Mouse (Mus musculus) thymus, postnatal 14 days (tissue): ENCODE data around the gene Ergic1.
A peak's percentile ranks its signal among the peaks of the same experiment; 100 is the strongest.

ENCODE experiments used
- DNase-seq: peaks from one replicate; pipeline ENCODE4 v3.0.0; 2021

Ergic1 gene

DNA sequence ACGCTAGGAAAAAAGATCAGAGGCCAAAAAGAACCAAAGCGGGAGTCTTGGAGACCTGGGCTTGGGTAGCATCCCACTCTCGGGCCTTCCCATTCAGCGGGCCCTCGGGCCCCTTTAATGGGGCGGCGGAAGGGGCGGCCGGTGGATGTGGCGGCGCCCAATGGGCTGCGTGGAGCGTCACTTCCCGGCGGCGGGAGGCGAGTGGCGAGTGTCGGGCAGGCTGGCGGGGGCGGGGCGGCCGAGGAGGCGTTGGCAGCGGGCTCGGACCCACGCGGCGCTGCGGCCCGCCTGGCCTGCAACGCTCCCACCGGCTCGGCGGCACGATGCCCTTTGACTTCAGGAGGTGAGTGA lies at the start of gene Ergic1:
Gene Ergic1, plus strand, starts transcription at position 200 of the 351 bp plus-strand sequence.
- peak; percentile 89 for DNase-seq

DNA sequence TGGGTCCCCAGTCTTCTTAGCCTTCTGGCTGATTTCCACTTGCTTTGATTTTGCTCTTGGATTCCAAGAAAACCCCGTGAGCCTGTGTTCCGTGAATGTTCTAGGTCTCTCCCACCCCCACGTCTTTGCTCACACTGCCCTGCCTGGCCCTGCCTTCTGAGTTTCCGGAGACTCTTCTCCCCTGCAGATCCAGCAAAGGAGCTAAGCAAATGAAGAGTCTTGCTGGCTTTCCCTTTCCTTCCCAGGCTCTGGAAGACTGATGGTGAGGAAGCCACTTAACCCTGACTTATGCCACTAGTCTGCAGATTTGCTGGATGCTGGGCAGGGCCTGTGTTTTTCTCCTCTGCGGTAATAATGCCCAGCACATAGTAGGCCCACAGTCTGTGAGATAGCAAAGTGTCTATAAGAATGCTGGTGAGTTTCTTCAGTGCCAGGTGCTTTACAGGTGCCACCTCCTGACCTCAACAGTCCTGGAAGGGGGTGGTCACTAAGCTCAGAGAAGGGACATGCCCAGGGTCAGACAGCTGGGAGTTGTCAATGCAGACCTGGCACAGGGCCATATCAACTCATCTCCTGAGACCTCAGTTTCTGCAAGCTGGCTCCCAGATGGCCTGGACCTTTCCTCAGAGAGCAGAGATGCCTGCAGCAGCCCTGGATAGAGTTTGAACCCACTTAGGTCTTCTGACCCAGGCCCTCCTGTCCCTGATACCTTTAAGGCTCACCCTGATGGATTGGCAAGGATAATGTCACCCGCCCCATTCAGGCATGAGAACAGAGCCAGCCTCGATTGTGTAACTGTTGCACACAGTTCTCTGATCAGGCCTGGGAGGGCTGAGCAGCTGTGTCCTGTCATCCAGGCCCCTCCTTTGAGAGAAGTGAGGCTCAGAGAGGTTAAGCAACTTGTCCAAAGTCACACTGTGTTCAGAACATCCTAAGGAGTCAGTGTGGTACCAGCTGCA lies 49.2 kb upstream of the Ergic1 start:
- DNase-seq = no peak

DNA sequence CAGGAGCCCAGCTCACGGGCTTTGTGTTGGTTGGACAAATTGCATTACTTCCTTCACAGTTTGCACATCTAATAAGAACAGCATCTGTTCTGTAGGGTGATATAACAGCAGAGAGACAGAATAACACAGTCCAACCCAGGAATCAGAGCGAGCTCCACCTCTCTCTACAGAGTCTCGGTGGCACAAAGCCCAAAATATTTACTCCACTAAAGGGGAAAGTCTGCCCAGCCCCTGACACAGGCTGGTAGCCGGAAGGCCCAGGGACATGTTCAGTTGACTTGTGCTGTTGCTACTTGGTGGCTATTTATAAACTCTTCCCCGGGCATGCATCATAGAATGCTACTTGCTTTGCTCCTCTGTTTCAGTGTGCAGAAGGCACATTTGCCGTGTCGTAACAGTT lies 48.3 kb upstream of the Ergic1 start:
- DNase-seq = no peak

DNA sequence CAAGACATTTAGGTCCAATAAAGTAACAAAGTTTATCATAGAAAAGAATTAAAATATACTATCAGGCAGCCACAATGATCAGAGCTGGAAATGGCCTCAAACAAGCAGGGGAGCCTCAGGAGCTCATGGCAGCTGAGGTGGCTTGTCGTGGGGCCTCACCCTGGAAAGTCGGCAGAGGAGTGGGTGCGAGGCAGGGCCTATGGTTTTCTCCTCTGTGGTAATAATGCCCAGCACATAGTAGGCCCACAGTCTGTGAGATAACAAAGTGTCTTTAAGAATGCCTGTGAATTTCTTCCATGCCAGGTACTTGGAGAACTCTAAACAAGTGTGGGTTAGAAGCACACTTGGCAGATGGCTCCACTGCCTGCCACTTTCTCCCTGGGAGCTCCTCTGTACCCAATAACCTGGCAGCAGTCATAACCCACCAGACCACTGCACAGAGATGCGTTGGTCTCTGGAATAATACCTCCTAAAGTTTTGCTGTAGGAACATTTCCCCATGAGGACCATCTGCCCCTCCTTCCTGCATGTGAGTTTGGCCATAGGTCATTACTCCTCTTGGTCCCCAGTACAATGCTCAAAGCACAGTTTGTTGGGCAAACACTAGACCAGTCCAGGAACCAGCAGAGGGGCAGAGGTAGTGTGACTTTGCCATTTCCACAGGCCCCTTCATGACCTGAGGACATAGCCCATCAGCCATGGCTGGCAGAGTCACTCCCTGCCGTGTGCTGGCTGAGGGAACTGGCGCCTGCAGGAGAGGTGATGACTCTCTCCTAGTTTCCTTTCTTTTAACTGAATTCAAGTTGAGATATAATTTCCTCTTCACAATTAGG lies 47.6 kb upstream of the Ergic1 start:
- no peak for DNase-seq

DNA sequence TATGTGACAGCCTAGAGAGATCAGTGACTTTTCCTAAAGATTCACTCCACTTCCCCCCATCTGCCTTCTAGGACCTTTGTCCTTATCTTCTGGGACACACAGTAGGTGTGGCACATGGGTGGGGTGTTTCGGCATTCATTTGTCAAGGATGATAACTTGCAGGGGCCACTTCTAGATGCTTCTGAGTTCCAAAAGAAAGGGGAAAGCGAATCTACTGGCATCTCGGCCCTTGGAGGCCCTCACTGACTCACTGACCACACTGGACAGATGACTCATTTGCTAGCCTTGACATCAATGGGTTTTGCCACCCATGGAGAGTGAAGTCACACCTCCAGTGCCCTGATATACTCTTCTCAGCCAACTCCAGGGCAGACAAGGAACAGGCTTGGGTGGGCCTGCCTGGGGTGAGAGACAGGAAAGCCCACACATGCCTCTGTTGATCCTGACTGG lies 46.7 kb upstream of the Ergic1 start:
- DNase-seq = no peak

DNA sequence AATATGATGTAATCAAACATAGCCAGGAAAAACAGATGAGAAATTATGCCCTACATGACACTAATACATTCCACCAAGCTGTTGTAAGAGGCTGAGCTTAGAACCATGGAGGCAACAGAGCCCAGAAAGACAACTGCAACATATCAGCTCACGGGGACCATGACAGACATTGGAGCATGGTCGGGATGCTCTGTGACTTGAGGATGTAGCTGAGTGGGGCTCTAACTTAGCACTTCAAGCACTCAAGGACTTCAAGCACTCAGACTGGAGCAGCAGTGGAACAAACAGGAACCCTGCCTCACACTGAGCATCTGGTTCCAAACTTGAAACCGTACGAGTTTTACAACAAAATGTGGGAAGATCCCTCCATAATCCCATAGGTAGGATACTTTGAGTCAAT lies 45.6 kb upstream of the Ergic1 start:
- DNase-seq = no peak

DNA sequence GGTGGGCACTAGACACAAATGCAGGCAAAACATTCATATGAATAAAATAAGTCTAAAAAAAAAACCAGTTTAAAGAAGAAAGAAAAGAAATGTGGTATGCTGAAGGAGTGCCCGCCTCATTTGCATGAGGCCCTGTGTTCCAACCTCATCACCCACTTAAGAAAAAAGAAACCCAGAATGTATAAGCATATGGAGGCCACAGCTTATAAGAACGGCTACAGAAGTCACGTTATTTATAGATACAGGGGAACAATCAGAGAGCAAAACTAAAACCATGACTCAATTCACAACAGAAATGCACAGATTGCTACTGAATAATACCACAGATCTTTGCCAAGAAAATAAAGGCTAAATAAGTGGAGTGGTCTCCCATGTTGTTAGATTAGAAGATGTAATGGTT lies 43.0 kb upstream of the Ergic1 start:
- DNase-seq = no peak

DNA sequence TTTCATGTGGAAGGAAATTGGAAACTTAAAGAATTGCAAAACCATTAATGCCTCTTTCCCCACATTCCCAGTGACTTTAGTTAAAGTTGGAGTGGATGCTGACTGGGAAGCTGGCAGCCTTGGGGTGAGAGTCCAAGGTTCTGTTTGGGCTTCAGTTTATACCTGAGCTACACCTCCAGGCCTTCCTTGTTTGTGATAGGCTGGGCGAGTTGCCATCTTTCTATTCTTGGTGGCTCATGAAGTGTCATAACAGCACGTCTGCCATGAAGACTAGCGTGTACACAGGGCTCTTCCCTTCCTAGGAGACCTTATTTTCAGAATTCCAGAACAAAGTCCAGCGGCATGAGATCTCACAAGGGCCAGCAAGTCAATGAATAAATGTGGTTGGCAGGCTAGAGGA lies 38.6 kb upstream of the Ergic1 start:
- no peak for DNase-seq

DNA sequence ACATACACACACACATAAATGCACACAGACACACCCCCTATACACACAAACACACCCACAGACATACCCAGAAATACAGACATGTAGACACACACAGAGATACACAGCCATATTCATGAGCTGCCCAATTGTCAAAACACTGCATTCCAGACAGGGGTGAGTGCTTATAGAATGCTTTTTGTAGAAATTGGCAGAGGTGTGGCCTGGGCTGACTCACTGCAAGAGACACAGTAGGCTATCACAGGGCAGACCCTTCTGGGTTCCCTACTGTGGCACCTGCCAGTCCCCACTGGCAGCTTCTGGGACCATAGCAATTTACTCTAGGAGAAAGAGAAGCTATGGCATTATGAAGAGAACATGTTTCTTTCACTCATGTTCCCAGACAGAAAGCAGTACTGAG lies 37.0 kb upstream of the Ergic1 start:
- no peak for DNase-seq

DNA sequence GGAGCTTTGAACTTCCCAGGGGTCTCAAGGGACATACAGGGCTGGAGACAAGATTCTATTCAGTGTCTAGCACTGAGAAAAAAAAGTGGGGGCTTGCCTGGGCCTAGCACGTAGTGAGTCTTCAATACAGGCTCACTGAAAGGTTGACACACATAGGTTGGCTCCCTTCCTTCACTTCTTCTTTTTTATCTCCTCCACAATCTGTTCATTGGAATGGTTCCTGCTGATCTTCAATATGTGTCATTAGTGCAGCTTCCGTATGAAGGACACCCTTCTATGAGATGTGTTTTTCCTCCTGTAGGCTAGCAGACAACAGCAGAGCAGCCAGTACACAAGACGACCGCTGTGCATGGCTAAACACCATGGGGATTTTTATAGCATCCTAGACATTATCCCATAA lies 36.5 kb upstream of the Ergic1 start:
- DNase-seq = no peak

DNA sequence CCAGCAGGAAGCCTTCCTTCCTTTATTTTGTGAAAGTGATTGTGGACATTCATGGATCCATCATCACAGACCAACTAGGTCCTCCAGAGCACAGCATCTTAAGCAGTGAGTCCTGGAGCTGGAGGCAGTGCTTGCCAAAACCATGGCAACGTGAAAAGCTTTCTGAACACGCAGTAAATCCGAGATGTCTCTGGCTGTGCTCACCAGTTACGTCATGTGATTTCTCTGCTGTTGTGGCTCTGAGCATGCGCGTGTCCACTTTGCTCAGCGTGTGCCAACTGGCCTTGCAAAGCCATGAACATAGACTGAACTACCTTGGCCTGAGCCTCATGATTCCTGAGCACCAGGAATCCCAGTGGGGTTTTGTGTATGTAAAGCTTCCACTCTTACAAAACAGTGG lies 36.0 kb upstream of the Ergic1 start:
- no peak for DNase-seq

DNA sequence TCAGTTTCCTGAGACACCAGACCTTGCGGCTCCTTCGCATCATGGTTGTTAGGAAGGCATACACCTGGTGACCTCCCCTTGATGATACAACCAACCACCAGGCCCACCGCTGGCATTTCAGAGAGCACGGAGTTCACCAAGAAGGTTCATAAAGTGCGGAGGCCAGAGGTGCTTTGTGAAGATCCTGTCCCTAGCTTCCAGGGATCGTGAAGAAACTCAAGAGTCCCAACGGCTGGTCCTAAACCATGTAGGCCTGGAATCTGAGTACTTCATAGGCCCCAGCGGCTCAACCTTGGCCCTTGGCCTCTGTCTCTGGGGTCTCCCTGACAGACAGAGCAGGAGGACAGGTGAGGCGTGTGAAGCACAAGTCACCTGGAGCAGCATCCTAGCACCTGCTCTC lies 34.0 kb upstream of the Ergic1 start:
- DNase-seq = no peak

DNA sequence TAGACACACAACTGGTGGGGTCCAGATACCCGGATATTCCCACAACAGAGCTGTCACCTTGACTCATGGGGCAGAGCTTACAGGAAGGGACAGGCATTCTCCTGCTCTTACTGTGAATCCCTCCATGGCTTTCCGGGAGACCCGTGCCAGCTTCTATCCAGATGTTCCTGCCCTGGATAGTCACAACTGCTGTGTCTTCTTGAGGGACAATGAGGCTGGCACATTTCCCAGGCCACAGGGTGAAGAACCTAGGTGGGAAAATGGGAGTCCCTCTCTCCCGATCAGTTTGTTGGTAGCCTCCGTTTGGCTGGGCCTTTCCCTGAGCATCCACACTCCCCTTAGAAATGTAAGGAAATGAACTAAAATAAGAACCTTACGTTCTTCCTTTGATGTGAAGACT lies 32.5 kb upstream of the Ergic1 start:
- no peak for DNase-seq

DNA sequence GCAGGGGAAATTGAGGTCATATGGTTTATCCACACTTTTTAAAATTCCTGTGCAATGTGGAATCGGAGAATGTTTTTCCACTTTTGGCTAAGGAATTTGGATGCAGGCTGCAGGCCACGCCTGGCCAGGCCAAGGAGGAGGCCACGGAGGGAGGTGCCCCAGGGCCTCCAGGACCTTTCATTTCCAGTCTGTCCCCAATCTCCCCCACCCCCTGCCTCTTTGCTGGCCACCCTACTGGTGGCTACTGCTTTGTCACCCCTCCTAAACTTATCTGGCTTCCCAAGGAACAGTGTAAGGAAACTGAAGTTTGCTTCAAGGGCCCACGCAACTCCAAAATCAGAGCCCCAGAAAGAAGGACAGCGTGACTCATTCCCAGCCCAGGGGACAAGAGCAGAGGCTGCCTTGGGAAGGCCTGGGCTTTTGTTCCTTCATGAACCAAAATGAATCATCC lies 31.5 kb upstream of the Ergic1 start:
- no peak for DNase-seq

DNA sequence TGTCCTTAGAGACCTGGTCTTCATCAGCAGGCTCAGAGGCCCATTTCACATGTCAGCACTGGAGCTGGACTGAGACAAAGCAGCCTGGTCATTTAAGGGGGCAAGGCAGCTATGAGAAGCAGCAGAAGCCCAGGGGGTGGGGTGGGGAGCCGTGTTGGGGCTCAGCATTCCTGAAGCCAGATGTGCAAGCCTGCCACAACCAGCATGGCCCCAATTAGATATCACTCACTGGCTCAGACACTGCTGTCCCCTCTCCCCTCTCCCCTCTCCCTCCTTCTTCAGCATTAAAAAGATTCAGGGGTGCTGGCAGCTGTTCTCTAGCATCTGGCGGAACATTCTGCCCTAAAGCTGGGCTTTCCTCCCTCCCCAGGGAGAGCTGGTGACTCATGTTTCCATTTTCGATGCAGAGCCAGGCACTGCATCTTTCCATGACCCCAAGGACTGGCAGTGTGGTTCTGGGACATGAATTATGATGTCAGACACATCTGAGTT lies 30.7 kb upstream of the Ergic1 start:
- DNase-seq = no peak

DNA sequence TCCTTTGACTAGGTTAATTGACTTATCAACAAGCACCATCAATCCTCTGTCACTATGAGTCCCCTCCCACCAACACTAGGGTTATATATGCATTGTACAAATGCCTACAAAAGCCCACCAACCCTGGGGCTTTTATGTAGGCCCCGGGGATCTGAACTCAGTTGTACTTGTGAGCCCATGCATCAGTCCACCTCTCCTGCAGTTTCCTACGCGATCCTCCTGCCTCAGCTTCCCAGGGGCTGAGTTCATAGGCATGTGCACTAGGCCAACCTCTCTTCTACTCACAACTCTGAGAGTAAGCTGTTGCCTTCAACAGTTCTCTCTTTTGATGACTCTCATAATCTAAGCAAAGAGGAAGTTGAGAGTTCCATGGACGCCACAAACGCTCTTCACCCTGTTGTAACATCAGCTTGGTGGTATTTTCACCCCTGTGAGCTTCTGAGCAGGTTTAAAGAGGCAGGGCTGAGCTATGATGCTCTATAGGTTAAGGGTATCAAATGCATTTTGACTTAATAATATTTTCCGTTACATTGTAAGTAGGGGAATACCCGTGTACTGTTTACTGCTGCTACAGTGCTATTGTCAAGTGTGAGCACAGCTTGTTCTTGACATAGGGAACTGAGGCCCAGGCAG lies 29.8 kb upstream of the Ergic1 start:
- DNase-seq = no peak

DNA sequence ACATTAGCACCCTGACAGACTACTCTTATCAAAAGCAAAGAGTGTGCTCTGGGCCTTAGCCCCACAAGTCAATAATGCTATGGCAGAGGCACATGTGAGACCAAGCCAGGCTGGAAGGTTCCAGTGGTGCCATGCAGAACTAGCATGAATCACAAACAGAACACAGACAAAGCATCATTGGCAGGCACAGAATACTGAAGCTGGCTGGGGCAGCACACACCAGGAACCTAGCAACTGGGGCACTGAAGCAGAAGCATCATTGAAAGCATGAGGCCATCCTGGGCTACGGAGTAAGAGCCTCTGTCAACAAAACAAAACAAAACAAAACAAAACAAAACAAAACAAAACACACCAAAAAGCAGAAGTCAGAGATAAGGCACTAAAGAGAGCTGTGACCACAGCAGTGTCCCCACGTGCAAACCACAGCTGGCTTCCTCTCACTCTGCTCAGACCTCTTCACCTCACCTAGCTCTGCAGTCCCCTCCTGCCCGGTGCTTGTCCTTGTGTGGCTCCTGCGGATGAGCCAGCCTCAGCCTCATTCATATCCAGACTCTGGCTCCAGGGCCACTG lies 28.7 kb upstream of the Ergic1 start:
- DNase-seq = no peak

DNA sequence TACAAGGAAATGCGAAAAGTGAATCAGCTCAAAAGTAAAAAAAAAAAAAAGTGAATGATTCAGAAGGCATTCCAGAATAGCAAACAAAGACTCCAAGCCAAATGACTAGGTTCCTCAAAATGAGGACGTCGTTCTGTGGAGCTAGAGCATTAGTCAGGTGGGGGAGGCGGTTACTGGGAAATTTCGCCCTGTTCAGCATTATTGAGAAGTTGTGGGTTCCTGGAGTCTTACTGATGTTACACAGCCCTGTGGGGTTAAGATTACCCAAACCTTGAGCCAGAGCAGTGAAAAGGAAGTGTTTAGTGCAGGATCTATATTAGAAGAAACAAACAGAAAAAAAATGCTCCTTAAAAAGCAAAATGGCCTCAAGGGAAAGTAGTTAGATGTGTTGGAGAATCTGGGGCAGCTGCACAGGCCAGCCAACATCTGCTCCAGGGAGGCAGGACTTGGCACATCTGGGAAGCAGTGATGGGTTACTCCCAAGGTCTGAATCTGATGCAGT lies 27.4 kb upstream of the Ergic1 start:
- DNase-seq = no peak

DNA sequence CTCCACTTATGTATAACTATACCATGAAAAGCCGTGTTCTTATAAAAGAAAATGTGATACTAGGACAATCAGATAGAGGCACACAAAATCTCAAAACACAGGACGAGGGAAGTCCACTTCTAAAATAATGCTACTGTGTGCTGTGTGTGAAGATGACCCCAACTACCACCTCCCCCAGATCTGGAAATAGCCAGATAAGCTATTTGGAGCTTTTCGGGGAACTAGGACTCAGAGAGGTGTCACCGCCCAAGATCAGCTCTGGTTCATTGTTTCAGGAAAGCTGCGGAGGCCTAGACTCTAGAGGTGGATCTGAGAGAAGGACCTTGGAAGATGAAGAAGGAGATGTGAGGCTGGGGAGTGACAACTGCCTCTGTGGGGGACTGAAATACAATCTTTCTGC lies 26.6 kb upstream of the Ergic1 start:
- no peak for DNase-seq

DNA sequence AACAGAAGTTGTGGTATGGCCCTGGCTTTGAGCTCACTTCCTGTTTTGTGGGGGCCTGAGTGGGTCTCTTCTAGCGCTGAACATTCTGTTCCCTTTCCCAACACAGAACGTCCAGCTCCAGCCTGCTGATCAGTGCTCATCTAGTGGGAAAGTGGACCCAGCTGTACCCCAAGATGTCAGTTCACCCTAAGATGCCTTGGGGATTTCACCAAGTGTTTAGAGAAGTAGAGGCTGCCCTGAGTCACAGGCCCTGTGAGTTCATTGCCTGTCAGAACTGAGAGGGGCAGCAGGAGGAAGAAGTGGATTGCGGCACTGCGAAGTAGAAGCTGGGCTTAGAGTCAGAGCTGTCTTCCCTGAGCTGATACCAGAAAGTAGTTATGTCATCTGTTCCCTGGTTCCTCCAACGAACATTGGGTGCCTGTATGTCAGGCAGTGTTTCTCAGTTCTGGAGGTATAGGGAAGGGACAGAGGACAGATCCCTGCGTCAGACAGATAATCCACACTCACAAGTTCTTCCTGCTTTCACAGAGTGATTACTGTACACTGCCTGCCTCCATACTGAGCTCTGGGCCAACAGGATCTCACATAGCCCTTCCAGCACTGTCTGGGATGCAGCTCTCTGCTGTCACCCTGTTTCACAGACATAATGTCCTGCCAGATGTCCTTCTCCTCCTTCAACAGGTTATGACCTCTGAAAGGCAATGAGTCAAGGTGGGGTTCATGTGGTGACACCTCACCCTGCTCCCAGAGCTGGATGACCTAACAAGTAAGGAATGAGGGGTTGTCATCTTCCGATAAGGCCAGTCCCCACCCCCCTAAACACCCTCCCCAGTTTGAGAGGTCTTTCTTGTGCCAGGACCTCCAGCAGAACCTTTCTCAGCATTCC lies 25.8 kb upstream of the Ergic1 start:
- DNase-seq = no peak

DNA sequence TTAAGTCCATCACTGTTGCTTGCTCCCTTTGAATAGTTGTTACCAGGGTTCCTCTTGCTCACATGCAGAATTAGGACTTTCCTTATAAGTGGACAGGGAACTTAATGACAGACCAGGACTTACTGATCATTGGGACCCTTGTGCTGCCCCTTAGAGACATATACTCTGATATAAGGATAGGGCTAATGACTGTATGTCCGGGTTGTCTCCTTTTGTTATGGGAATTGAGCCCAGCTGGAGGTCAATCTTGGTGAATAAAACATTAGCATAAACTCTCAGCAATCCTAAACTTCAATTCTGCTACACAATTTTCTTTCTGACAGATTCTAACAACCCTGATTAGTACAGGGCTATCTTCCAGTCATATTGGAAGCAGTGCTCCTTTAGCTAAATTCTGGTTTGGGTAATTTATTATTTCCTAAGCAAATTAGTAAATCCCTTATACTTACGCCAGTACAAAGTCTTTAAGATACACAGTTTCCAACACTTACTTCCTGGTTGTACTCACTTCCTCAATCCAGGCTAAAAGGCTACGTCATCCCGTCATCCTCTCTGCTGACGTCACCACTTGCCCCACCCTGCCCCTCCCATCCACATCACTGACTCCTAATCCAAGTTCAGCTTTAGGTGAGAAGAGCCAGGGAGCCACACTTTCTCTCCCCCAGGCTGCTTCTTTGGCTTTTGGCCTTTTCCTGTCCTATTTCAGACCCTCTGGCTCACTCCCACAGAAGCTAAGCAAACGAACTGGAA lies 23.4 kb upstream of the Ergic1 start:
- DNase-seq = peak; percentile 30
